Mouse (Mus musculus): ENCODE data around the gene Alkbh4. TPM values are rescaled to one million over a fixed set of nuclear protein-coding genes. Genes with fewer than 3 reads are reported as not detected.
A peak's percentile ranks its signal among the peaks of the same experiment; 100 is the strongest.
"Not testable (repeated sequence)": the region's sequence is repeated elsewhere in the genome, so short reads cannot be mapped to it uniquely, and the experiment has no call there.

Alkbh4 gene
- polyA plus RNA-seq, 1 experiment: 19.6 TPM

GRCm38 (mm10) chr5:136152365-136152764 lies 16.4 kb downstream of the Alkbh4 start:
- H3K27ac ChIP-seq (ENCODE audit: insufficient read depth, low read length): 0 out of 2 replicates have a peak overlapping the region, but pooled peaks have one; percentile 25
- no peaks in the 10 kb centered on the region for H3K27me3 ChIP-seq (ENCODE audit: control insufficient read depth, insufficient read depth, low read length)
- peaks cover 6% of the 10 kb centered on the region; the same call in 1 of the 2 replicates for H3K36me3 ChIP-seq (ENCODE audit: control insufficient read depth, insufficient read depth, low read length)
- DNase-seq (ENCODE audit: low read depth in 1 of 2, low spot score in 2 of 2): no peak
- no peak for TF ChIP-seq POLR2A (IDR thresholded peaks at IDR 0.05; ENCODE audit: low read depth, low read length)
- no peak for TF ChIP-seq CTCF (IDR thresholded peaks at IDR 0.05; ENCODE audit: extremely low read depth, insufficient read depth, insufficient read length, insufficient replicate concordance)
- 82% methylated on average over 8 of the region's 8 CpGs for WGBS
- peaks cover 21% of the 10 kb centered on the region; the same call in 1 of the 2 replicates for H3K4me1 ChIP-seq (ENCODE audit: control insufficient read depth, insufficient read depth, insufficient read length)
- no peak overlapping the region for H3K4me3 ChIP-seq (ENCODE audit: extremely low read depth, insufficient read depth, insufficient read length)

GRCm38 (mm10) chr5:136155399-136155798 lies 19.5 kb downstream of the Alkbh4 start:
- Histone ChIP-seq H3K27me3 (ENCODE audit: control insufficient read depth, insufficient read depth, low read length) (no peaks in the 10 kb centered on the region), H3K4me1 (ENCODE audit: control insufficient read depth, insufficient read depth, insufficient read length) (no peaks in the 10 kb centered on the region), H3K4me3 (ENCODE audit: extremely low read depth, insufficient read depth, insufficient read length) (no peak overlapping the region), H3K27ac (ENCODE audit: insufficient read depth, low read length) (no peak overlapping the region), H3K36me3 (ENCODE audit: control insufficient read depth, insufficient read depth, low read length) (peaks cover 8% of the 10 kb centered on the region)
- WGBS: 53% methylated on average over 5 of the region's 5 CpGs
- DNase-seq (ENCODE audit: low read depth in 1 of 2, low spot score in 2 of 2): no peak
- TF ChIP-seq POLR2A (IDR thresholded peaks at IDR 0.05; ENCODE audit: low read depth, low read length) (no peak), CTCF (IDR thresholded peaks at IDR 0.05; ENCODE audit: extremely low read depth, insufficient read depth, insufficient read length, insufficient replicate concordance) (no peak)

DNA sequence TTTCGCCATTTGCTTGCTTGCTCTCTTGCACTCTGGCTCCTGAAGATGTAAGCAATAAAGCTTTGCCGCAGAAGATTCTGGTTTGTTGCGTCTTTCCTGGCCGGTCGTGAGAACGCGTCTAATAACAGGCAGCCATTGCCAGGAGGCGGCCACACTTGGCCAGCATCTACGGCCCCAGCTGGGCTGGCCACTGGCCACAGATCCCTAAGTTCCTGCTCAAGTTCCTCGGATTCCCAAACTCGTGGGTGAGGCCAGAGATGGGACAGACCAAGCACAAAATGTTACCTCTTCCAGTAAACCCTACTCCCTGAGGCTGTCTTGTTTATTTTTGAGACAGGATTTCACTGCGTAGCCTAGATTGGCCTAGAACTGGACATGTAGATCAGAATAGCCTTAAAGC lies 24.1 kb downstream of the Alkbh4 start:
- H3K27ac ChIP-seq (ENCODE audit: insufficient read depth, low read length); H3K4me3 ChIP-seq (ENCODE audit: extremely low read depth, insufficient read depth, insufficient read length); DNase-seq (ENCODE audit: low read depth in 1 of 2, low spot score in 2 of 2); H3K27me3 ChIP-seq (ENCODE audit: control insufficient read depth, insufficient read depth, low read length); H3K4me1 ChIP-seq (ENCODE audit: control insufficient read depth, insufficient read depth, insufficient read length): not testable (repeated sequence)
- 96% methylated on average over 11 of the region's 12 CpGs for WGBS
- H3K36me3 ChIP-seq (ENCODE audit: control insufficient read depth, insufficient read depth, low read length): peaks cover 19% of the 10 kb centered on the region

- peaks cover 35% of the 10 kb centered on the region for H3K36me3 ChIP-seq (ENCODE audit: control insufficient read depth, insufficient read depth, low read length)
These were observed 28.0 kb downstream of the Alkbh4 start for GRCm38 (mm10) chr5:136163807-136164474.

GRCm38 (mm10) chr5:136165246-136165645 lies 29.3 kb downstream of the Alkbh4 start:
- no peak for DNase-seq (ENCODE audit: low read depth in 1 of 2, low spot score in 2 of 2)
- Histone ChIP-seq H3K4me1 (ENCODE audit: control insufficient read depth, insufficient read depth, insufficient read length) (peaks cover 9% of the 10 kb centered on the region; the same call in 1 of the 2 replicates), H3K27ac (ENCODE audit: insufficient read depth, low read length) (no peak overlapping the region), H3K36me3 (ENCODE audit: control insufficient read depth, insufficient read depth, low read length) (peaks cover 34% of the 10 kb centered on the region), H3K4me3 (ENCODE audit: extremely low read depth, insufficient read depth, insufficient read length) (no peak overlapping the region), H3K27me3 (ENCODE audit: control insufficient read depth, insufficient read depth, low read length) (no peaks in the 10 kb centered on the region)
- TF ChIP-seq POLR2A (IDR thresholded peaks at IDR 0.05; ENCODE audit: low read depth, low read length): no peak
- no peak for TF ChIP-seq CTCF (IDR thresholded peaks at IDR 0.05; ENCODE audit: extremely low read depth, insufficient read depth, insufficient read length, insufficient replicate concordance)
- WGBS: 85% methylated on average over 8 of the region's 8 CpGs

More at GRCm38 (mm10) chr5:136163807-136164474, 28.0 kb downstream of the Alkbh4 start:
- Histone ChIP-seq H3K4me1 (ENCODE audit: control insufficient read depth, insufficient read depth, insufficient read length) (peaks cover 4% of the 10 kb centered on the region; the same call in 1 of the 2 replicates), H3K27me3 (ENCODE audit: control insufficient read depth, insufficient read depth, low read length) (no peaks in the 10 kb centered on the region), H3K4me3 (ENCODE audit: extremely low read depth, insufficient read depth, insufficient read length) (no peak overlapping the region), H3K27ac (ENCODE audit: insufficient read depth, low read length) (no peak overlapping the region)
- no peak for TF ChIP-seq CTCF (IDR thresholded peaks at IDR 0.05; ENCODE audit: extremely low read depth, insufficient read depth, insufficient read length, insufficient replicate concordance)
- WGBS: 89% methylated on average over 11 of the region's 11 CpGs
- DNase-seq (ENCODE audit: low read depth in 1 of 2, low spot score in 2 of 2): no peak

DNA sequence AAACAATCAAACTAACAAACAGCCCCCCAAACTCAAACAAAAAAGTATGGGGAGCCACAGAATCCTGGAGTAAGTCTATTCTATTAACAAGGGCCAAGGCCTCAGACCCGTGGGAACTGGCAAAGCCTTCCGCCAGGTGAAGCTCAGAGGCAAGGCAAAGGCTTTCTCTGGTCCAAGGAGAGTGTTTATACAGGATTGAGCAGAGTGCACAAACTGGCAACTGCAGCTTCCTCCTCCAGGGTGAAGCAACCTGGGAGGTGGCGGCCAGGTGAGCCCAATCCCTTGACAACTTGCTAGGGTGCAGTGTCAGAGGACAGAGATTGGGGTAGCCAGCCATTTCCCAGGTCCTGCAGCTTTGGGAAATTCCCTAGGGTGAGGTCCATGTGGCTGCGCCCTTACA lies 31.4 kb downstream of the Alkbh4 start:
- Histone ChIP-seq H3K36me3 (ENCODE audit: control insufficient read depth, insufficient read depth, low read length) (peaks cover 28% of the 10 kb centered on the region), H3K27ac (ENCODE audit: insufficient read depth, low read length) (no peak overlapping the region), H3K27me3 (ENCODE audit: control insufficient read depth, insufficient read depth, low read length) (no peaks in the 10 kb centered on the region), H3K4me1 (ENCODE audit: control insufficient read depth, insufficient read depth, insufficient read length) (peaks cover 17% of the 10 kb centered on the region; the same call in 1 of the 2 replicates), H3K4me3 (ENCODE audit: extremely low read depth, insufficient read depth, insufficient read length) (no peak overlapping the region)
- DNase-seq (ENCODE audit: low read depth in 1 of 2, low spot score in 2 of 2): no peak
- 94% methylated on average over 4 of the region's 4 CpGs for WGBS
- TF ChIP-seq POLR2A (IDR thresholded peaks at IDR 0.05; ENCODE audit: low read depth, low read length) (no peak), CTCF (IDR thresholded peaks at IDR 0.05; ENCODE audit: extremely low read depth, insufficient read depth, insufficient read length, insufficient replicate concordance) (no peak)

GRCm38 (mm10) chr5:136168071-136168470 lies 32.1 kb downstream of the Alkbh4 start:
- peaks cover 24% of the 10 kb centered on the region for H3K36me3 ChIP-seq (ENCODE audit: control insufficient read depth, insufficient read depth, low read length)
- peaks cover 17% of the 10 kb centered on the region; the same call in 1 of the 2 replicates for H3K4me1 ChIP-seq (ENCODE audit: control insufficient read depth, insufficient read depth, insufficient read length)

More at GRCm38 (mm10) chr5:136168071-136168470, 32.1 kb downstream of the Alkbh4 start:
- WGBS: 95% methylated on average over 3 of the region's 3 CpGs
- Histone ChIP-seq H3K4me3 (ENCODE audit: extremely low read depth, insufficient read depth, insufficient read length) (no peak overlapping the region), H3K27me3 (ENCODE audit: control insufficient read depth, insufficient read depth, low read length) (no peaks in the 10 kb centered on the region), H3K27ac (ENCODE audit: insufficient read depth, low read length) (no peak overlapping the region)
- TF ChIP-seq CTCF (IDR thresholded peaks at IDR 0.05; ENCODE audit: extremely low read depth, insufficient read depth, insufficient read length, insufficient replicate concordance) (no peak), POLR2A (IDR thresholded peaks at IDR 0.05; ENCODE audit: low read depth, low read length) (no peak)
- DNase-seq (ENCODE audit: low read depth in 1 of 2, low spot score in 2 of 2): no peak

All from spleen, adult 2 months (tissue).